Mouse (Mus musculus) heart, postnatal 25 days (tissue): Measurements from ENCODE around the gene Tmem266. TPM values are rescaled to one million over a fixed set of nuclear protein-coding genes. Genes with fewer than 3 reads are reported as not detected.

Source experiments
- DNase-seq: peaks from one replicate; pipeline ENCODE4 v3.0.0; 2022; ENCODE audit warnings: low spot score
- intact Hi-C: fragments of 180-260 bp; cut with DNase I; formaldehyde crosslinking; loops from one replicate; pipeline ENCODE4 v1.15.1; 2025
- total RNA-seq, 2 experiments: library from RNA; stranded (reverse); gene quantifications; 2 replicates each; pipeline ENCODE4 v1.2.3; 2021

Tmem266 gene
- total RNA-seq, 2 experiments from 2014 or later: 1.8 to 1.9 TPM

GRCm38 (mm10) chr9:55432306-55433289, 105.9 kb downstream of the Tmem266 start:
- no peak for DNase-seq
- intact Hi-C loops: no loop called here

GRCm38 (mm10) chr9:55433875-55434274, 107.2 kb downstream of the Tmem266 start:
- DNase-seq: no peak
- intact Hi-C loops: no loop called here

- intact Hi-C loops: no loop called here
- DNase-seq: no peak
Observed at GRCm38 (mm10) chr9:55438433-55438832, 111.7 kb downstream of the Tmem266 start.

GRCm38 (mm10) chr9:55439206-55439780, 112.6 kb downstream of the Tmem266 start:
- intact Hi-C loops: no loop called here
- no peak for DNase-seq

GRCm38 (mm10) chr9:55447509-55447908, 120.8 kb downstream of the Tmem266 start:
- intact Hi-C loops: no loop called here
- DNase-seq: no peak

GRCm38 (mm10) chr9:55449108-55449507, 122.4 kb downstream of the Tmem266 start:
- intact Hi-C loops: no loop called here
- no peak for DNase-seq

- intact Hi-C loops: no loop called here
Observed at GRCm38 (mm10) chr9:55450035-55450434, 123.3 kb downstream of the Tmem266 start.

GRCm38 (mm10) chr9:55451426-55451825, 124.7 kb downstream of the Tmem266 start:
- DNase-seq: no peak
- intact Hi-C loops: no loop called here

More at GRCm38 (mm10) chr9:55450035-55450434, 123.3 kb downstream of the Tmem266 start:
- DNase-seq: no peak

- DNase-seq: no peak
- intact Hi-C loops: no loop called here
Observed at GRCm38 (mm10) chr9:55452906-55453305, 126.2 kb downstream of the Tmem266 start.

- DNase-seq: no peak
- intact Hi-C loops: no loop called here
Observed at GRCm38 (mm10) chr9:55453366-55453765, 126.7 kb downstream of the Tmem266 start.

- intact Hi-C loops: loop anchor here (2.0 kb wide), 1 partner anchor 68 kb away; no protein-coding TSS in a partner anchor
- DNase-seq: no peak
Observed at GRCm38 (mm10) chr9:55468397-55468796, 141.7 kb downstream of the Tmem266 start.

GRCm38 (mm10) chr9:55476084-55476483, 149.4 kb downstream of the Tmem266 start:
- no peak for DNase-seq
- intact Hi-C loops: no loop called here

GRCm38 (mm10) chr9:55478699-55479098, 152.0 kb downstream of the Tmem266 start:
- intact Hi-C loops: no loop called here
- DNase-seq: no peak

GRCm38 (mm10) chr9:55482116-55482515, 155.4 kb downstream of the Tmem266 start:
- intact Hi-C loops: no loop called here
- no peak for DNase-seq

Other genes with a start within 250 kb of the Tmem266 start
- gene Ube2q2, start 178.1 kb upstream of the Tmem266 start, total RNA-seq: 10 to 100 TPM; 24.5 to 27.6 TPM
- 10 to 100 TPM; 32.7 to 35.8 TPM for gene Fbxo22, start 118.0 kb upstream of the Tmem266 start, total RNA-seq
- gene Nrg4, start 69 bp upstream of the Tmem266 start, total RNA-seq: 1 to 10 TPM; 1.2 TPM
- 100 to 1,000 TPM; 846 to 861 TPM for gene Etfa, start 185.3 kb downstream of the Tmem266 start, total RNA-seq
- gene Isl2, start 211.8 kb downstream of the Tmem266 start, total RNA-seq: under 1 TPM in 1 of 2 experiments, not detected in 1; 0.26 TPM